Mouse (Mus musculus): ENCODE results near the gene Zfp341. TPM values are rescaled to one million over a fixed set of nuclear protein-coding genes. Genes with fewer than 3 reads are reported as not detected.

Zfp341 gene
- polyA plus RNA-seq, 1 experiment = 3.4 TPM

DNA sequence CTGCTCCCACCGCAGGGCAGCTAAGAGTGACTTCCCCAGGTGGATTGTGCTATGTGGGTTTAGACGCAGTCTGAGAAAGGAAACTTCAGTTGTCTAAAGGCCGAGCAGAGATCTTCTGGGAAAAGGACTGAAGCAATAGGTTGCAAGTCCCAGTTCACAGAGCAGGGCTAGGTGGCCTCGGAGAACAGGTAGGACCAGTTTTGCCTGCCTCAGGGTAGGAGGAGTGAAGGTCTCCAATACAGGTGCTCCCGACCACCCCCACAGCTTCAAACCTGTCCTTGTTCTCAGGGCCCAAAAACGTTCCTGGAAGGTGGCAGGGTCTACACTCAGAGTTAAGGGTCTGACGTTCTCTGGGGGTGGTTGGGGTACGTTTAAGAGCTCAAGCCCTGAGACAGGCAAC, 38.3 kb downstream of the Zfp341 start, which contains the start of gene Chmp4b:
Gene Chmp4b (plus strand): TSS at position 343 of the 400 bp plus-strand sequence.
- no peaks in the 10 kb centered on the region for H3K36me3 ChIP-seq (ENCODE audit: control insufficient read depth, insufficient read depth)
- H3K79me2 ChIP-seq (ENCODE audit: control insufficient read depth, insufficient read depth) = no peaks in the 10 kb centered on the region
- no peaks in the 10 kb centered on the region for H3K27me3 ChIP-seq (ENCODE audit: control insufficient read depth, insufficient read depth, insufficient read length)
- no peak within 1 kb of the TSS for H3K4me2 ChIP-seq (ENCODE audit: low read depth)
- no peak within 1 kb of the TSS for H3ac ChIP-seq (ENCODE audit: control insufficient read depth, insufficient read length)
- no peak within 1 kb of the TSS for H3K4me3 ChIP-seq
- TF ChIP-seq SRF (IDR thresholded peaks at IDR 0.05; ENCODE audit: control insufficient read depth, insufficient read length, low read depth) (no peak), POLR2A (IDR thresholded peaks at IDR 0.05; ENCODE audit: insufficient read length, low read depth) (no peak), E2F4 (IDR thresholded peaks at IDR 0.05; ENCODE audit: insufficient read depth) (no peak), MYOD1 (IDR thresholded peaks at IDR 0.05; ENCODE audit: control insufficient read depth in 1 of 3, insufficient read length in 2 of 3, low read depth in 2 of 3) (no peak), USF1 (IDR thresholded peaks at IDR 0.05; ENCODE audit: low read depth) (no peak), CEBPB (IDR thresholded peaks at IDR 0.05; ENCODE audit: insufficient read depth, poor library complexity, severe bottlenecking) (no peak)

DNA sequence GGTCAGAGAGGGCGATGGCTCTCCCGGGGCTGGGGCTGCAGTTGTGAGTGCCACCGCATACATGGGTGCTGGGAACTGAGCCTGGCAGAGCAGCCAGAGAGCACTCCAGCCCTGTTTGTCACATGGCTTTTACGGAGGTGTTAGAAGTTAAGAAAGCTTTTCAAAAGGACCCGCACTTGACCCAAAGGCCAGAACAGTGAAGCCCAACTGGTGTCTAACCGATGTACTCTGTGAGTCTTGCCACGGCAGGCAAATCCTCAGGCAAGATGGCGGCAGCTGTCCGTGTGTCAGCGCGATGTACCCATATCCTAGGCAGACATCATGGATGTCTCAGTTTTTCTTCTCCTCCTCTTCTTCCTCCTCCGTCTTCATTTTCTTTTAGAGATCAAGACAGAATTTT, 41.9 kb downstream of the Zfp341 start:
- Histone ChIP-seq H3K4me3 (no peak overlapping the region), H3K36me3 (ENCODE audit: control insufficient read depth, insufficient read depth) (no peaks in the 10 kb centered on the region), H3K4me2 (ENCODE audit: low read depth) (no peak overlapping the region), H3ac (ENCODE audit: control insufficient read depth, insufficient read length) (no peak overlapping the region), H3K79me2 (ENCODE audit: control insufficient read depth, insufficient read depth) (peaks cover 30% of the 10 kb centered on the region), H3K27me3 (ENCODE audit: control insufficient read depth, insufficient read depth, insufficient read length) (no peaks in the 10 kb centered on the region)
- TF ChIP-seq TCF12 (IDR thresholded peaks at IDR 0.05; ENCODE audit: insufficient read depth, poor library complexity, severe bottlenecking) (no peak), POLR2A (IDR thresholded peaks at IDR 0.05; ENCODE audit: insufficient read length, low read depth) (no peak), MYOG (IDR thresholded peaks at IDR 0.05; ENCODE audit: control insufficient read depth in 1 of 3, insufficient read depth in 1 of 3, insufficient read length in 2 of 3, low read depth in 2 of 3) (no peak), REST (IDR thresholded peaks at IDR 0.05; ENCODE audit: insufficient read depth, insufficient read length) (no peak)

DNA sequence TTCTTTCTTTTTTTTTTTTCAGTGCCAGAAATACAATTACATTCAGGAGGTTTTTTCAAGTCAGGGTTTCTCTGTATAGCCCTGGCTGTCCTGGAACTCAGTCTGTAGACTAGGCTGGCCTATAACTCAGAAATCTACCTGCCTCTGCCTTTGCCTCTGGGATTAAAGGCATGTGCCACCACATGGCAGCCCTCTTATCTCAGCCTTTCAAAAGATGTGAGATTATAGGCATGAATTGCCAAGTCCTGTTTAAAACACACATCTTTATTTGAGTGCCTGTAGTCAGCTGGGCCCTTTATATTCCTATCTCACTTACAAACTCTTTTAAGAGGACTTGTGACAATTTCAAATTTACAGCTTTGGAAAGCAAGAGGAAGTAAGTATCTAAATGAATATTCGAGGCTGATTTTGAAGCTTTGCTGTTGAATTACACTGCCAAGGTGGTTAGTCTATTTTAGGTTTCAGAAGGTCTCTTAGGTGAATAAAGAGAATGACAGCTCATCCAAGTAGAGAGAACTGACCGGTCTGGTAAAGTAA, 42.8 kb downstream of the Zfp341 start:
- H3K27me3 ChIP-seq (ENCODE audit: control insufficient read depth, insufficient read depth, insufficient read length) = no peaks in the 10 kb centered on the region
- H3K79me2 ChIP-seq (ENCODE audit: control insufficient read depth, insufficient read depth) = peaks cover 39% of the 10 kb centered on the region
- H3K36me3 ChIP-seq (ENCODE audit: control insufficient read depth, insufficient read depth) = peaks cover 1% of the 10 kb centered on the region
- H3ac ChIP-seq (ENCODE audit: control insufficient read depth, insufficient read length) = no peak overlapping the region
- H3K4me3 ChIP-seq = peak overlapping the region; percentile 97
- peak overlapping the region; percentile 61 for H3K4me2 ChIP-seq (ENCODE audit: low read depth)
- TF ChIP-seq POLR2A (IDR thresholded peaks at IDR 0.05; ENCODE audit: insufficient read length, low read depth) (no peak), E2F4 (IDR thresholded peaks at IDR 0.05; ENCODE audit: insufficient read depth) (no peak), TCF3 (IDR thresholded peaks at IDR 0.05; ENCODE audit: insufficient read length, low read depth) (no peak)

DNA sequence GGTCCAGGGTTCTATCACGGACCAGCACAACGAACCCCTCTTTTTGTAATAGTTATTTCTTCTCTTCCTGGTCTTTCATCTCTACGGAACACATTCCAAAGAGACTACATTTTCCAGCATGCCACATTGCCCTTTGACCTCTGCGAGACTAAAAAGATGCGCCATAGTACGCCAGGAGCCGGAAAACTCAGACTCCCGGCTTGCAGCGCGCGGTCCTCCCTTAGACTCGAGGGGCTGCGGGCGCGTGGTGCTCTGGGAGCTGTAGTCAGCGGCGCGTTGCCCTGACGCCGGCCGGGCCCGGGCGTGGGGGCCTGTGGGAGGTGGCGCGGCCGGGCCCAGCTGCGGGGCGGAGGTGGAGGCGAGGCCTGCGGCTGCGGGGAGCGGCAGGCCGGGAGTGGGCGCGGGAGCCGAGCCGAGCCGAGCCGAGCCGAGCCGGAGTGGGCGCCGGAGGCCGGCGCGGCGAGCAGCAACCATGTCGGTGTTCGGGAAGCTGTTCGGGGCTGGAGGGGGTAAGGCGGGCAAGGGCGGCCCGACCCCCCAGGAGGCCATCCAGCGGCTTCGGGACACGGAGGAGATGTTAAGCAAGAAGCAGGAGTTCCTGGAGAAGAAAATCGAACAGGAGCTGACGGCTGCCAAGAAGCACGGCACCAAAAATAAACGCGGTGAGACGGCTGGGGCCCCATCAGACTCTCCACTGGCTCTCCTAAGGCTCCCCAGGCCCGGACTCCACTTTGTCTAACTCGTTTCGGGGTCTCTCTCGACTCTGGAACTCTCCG, 43.8 kb downstream of the Zfp341 start:
- peaks cover 49% of the 10 kb centered on the region for H3K79me2 ChIP-seq (ENCODE audit: control insufficient read depth, insufficient read depth)
- peaks cover 8% of the 10 kb centered on the region for H3K36me3 ChIP-seq (ENCODE audit: control insufficient read depth, insufficient read depth)
- H3K27me3 ChIP-seq (ENCODE audit: control insufficient read depth, insufficient read depth, insufficient read length) = no peaks in the 10 kb centered on the region
- TF ChIP-seq MYOG (IDR thresholded peaks at IDR 0.05; ENCODE audit: control insufficient read depth in 1 of 3, insufficient read depth in 1 of 3, insufficient read length in 2 of 3, low read depth in 2 of 3) = peak in 2 of 3 experiments; percentile 23 to 71
- no peak for TF ChIP-seq TCF3 (IDR thresholded peaks at IDR 0.05; ENCODE audit: insufficient read length, low read depth)
- peak; percentile 72 for TF ChIP-seq SRF (IDR thresholded peaks at IDR 0.05; ENCODE audit: control insufficient read depth, insufficient read length, low read depth)
- TF ChIP-seq POLR2A (IDR thresholded peaks at IDR 0.05; ENCODE audit: insufficient read length, low read depth) = peak; percentile 78
- no peak for TF ChIP-seq REST (IDR thresholded peaks at IDR 0.05; ENCODE audit: insufficient read depth, insufficient read length)
- TF ChIP-seq USF1 (IDR thresholded peaks at IDR 0.05; ENCODE audit: low read depth) = no peak
- TF ChIP-seq POLR2AphosphoS2 (IDR thresholded peaks at IDR 0.05; ENCODE audit: insufficient read length, low read depth) = peak; percentile 64
- TF ChIP-seq TCF12 (IDR thresholded peaks at IDR 0.05; ENCODE audit: insufficient read depth, poor library complexity, severe bottlenecking) = no peak
- TF ChIP-seq MYOD1 (IDR thresholded peaks at IDR 0.05; ENCODE audit: control insufficient read depth in 1 of 3, insufficient read length in 2 of 3, low read depth in 2 of 3) = peak in 1 of 3 experiments; percentile 53
- no peak for TF ChIP-seq MAX (IDR thresholded peaks at IDR 0.05; ENCODE audit: low read depth)
- no peak for TF ChIP-seq CEBPB (IDR thresholded peaks at IDR 0.05; ENCODE audit: insufficient read depth, poor library complexity, severe bottlenecking)
- peak overlapping the region; percentile 97 for H3K4me3 ChIP-seq
- H3ac ChIP-seq (ENCODE audit: control insufficient read depth, insufficient read length) = peak overlapping the region; percentile 74
- H3K4me2 ChIP-seq (ENCODE audit: low read depth) = peak overlapping the region; percentile 93

DNA sequence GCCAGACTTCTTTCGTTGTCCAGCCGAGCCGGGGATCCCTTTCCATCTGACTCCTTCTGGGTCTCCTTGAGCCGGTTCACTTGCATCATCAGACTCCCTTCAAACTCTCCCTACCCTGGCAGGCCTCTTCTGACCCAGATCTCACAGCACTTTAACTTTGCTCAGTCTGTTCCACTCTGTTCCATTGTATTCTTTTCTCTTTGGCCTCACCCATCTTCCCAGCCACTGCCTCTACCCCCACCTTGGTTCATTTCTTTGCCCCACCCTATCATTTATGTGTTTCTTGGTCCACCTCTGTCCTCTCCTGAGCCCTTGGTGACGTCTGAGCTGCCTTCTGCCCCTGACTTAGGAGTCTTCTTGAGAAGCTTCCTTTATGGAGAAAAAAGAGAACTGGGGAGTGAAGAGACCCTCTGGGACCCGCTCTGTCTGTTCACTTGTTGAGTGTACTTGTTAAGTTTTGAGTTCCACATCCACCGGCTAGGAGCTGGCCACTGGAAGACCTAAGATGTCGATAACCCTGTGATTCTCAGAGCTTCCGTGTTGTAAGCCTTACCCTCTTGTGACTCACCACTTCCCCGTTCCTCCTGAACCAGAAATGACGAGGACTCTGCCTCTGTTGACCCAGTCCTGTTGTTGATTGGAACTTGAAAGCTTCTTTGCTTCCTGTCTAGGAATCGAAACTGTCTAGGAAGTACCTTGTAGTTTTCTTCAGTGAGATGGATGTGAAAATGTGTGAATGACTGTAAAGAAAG, 44.6 kb downstream of the Zfp341 start:
- peak overlapping the region; percentile 97 for H3K4me3 ChIP-seq
- H3K27me3 ChIP-seq (ENCODE audit: control insufficient read depth, insufficient read depth, insufficient read length) = no peaks in the 10 kb centered on the region
- peak overlapping the region; percentile 93 for H3K4me2 ChIP-seq (ENCODE audit: low read depth)
- TF ChIP-seq MAX (IDR thresholded peaks at IDR 0.05; ENCODE audit: low read depth) = no peak
- TF ChIP-seq USF1 (IDR thresholded peaks at IDR 0.05; ENCODE audit: low read depth) = no peak
- TF ChIP-seq POLR2A (IDR thresholded peaks at IDR 0.05; ENCODE audit: insufficient read length, low read depth) = peak; percentile 31
- no peak for TF ChIP-seq POLR2AphosphoS2 (IDR thresholded peaks at IDR 0.05; ENCODE audit: insufficient read length, low read depth)
- H3K36me3 ChIP-seq (ENCODE audit: control insufficient read depth, insufficient read depth) = peaks cover 8% of the 10 kb centered on the region
- peak overlapping the region; percentile 74 for H3ac ChIP-seq (ENCODE audit: control insufficient read depth, insufficient read length)
- peaks cover 56% of the 10 kb centered on the region for H3K79me2 ChIP-seq (ENCODE audit: control insufficient read depth, insufficient read depth)

Measured in myocyte (in vitro differentiated cells).